Mouse (Mus musculus) neutrophil, adult 83 days (primary cell): ENCODE data around the gene Agtrap. TPM values are rescaled to one million over a fixed set of nuclear protein-coding genes. Genes with fewer than 3 reads are reported as not detected.

Experiments used
- total RNA-seq, 2 experiments: library from RNA; stranded (reverse); gene quantifications; one replicate each; pipeline ENCODE4 v1.2.4; 2023

The Agtrap gene
- 10 to 100 TPM; 66.1 to 70.7 TPM for total RNA-seq

DNA sequence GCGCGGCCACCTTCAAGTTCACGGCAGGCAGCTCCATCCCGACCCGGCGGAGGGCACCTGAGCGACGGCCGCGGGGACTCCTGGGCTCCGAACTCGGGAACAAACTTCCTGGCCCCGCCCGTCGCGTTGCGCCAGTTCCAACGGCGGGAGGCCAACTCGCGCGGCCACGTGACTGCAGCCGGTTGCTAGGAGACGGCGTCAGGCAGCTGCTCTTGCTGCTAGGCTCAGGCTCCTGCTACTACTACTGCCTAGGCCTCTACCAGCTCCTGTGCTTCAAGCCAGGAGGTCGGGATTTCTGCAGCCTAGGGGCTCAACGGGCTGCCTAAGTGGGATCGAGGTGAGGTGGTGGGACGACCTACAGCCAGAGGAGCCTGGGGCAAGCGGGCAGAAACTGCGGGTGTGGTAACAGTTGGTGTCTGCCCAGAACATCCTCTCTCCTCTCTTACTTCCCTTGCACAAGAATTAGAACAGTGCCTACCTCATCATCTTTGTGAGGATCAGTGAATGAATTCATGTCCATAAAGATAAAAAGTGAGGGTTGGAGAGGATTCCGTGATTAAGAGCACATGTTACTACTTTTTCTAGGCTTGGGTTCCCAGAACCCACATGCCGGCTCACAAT lies at the start of gene Agtrap:
Gene Agtrap (minus strand): TSS at position 125 of the 621 bp plus-strand sequence.

DNA sequence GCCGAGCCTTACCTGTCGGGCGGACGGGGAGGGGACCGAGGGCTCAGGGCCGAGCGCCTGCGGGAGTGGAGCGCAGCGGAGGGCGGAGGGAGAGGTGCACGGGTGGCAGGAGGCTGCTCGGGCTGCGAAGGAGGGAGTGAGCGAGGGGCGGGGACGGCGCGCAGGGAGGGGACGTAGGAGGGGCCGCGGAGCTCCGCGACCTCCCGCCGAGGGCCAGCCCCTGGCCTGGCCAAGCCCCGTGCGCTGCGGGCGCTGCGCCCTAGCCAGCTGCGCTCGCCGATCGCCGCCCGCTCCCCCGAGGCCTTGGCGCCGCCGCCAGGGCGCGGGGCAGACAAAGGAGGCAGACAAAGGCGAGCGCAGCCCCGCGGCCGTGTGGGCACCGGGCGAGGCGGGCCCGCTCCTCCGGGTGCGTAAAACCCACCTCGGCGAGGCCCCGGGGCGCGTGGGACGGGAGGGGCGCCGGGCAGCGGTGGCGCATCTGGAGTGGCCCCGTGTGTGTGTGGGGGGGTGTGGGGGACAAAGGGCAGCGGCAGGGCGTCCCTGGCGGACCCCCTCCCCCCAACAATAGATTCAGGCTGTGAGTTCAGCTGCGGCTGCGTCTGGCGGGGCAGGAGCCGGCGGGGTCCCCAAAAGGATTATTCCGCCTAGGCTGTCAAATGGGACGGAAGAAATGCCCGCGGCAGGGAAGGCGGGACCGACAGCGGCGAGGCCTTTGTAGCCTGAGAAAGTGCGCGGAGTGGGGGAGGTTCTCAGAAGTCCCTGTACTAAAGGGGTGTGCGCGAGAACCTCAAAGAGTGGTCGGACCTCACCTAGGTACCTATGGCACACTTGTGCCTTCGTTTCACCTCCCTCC lies 43.0 kb upstream of the Agtrap start, which contains the start of gene Draxin:
Gene Draxin (minus strand): TSS at position 138 of the 853 bp plus-strand sequence.

DNA sequence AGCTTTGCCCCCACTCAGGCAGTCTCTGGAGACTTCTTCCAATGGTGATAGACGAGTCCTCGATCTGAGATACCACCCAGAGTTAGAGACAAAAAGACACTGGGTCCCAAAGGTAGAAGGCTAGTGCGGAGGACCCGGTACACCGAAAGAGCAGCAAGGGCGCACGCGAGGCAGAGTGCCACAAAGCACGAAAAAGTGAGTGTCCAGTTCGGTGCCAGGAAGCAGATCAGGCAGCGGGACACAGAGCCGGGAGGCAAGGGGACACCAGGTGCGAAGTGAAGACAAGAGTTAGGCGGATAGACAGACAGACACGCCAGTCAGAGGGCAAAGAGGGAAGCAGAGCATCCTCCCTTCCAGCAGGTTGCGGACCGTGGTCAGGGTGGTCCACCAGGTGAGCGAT lies 42.3 kb upstream of the Agtrap start, which contains the start of gene Mad2l2:
Gene Mad2l2 (plus strand): TSS at position 252 of the 400 bp plus-strand sequence.

DNA sequence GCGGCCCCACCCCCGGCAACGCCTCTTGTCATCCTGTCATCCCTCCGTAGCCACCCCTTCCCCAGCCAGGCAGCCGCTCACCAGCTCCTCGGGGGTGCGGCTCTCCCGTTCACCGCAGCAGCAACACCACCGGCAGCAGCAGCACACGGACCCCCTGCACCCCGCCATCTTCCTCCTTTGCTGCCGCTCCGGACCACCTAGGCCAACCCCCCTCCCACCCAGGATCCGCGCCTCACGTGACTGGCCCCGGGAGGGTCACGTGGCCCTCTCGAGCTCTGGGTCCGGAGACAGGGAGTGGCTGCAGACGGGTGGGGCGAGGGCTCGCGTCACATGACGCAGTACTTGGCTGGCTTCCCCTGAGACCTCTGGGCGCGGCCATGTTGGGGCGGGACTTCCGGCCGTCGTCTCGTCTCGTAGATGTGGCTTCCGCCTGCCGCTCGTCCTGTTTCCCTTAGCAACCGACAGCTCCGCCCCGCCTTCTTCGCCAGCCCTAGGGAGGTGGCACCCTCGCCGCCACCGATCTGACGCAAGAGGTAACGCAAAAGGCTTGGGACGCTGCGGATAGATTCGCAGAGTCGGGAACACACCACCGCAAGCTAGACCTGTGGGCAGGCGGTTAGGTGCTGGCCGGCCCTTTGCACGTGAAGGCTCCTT lies 49.1 kb downstream of the Agtrap start, which contains the start of the genes Clcn6 and Mthfr:
Gene Clcn6 (minus strand): TSS at position 222 of the 654 bp plus-strand sequence.
Gene Mthfr (plus strand): TSS at position 478 of the 654 bp plus-strand sequence.

Other genes starting within 250 kb of the Agtrap start
- gene Zfp933, start 239.7 kb downstream of the Agtrap start, total RNA-seq, result 1 to 10 TPM; 2.7 to 4.7 TPM
- gene Miip, start 219.2 kb downstream of the Agtrap start, total RNA-seq, result 10 to 100 TPM; 36.1 to 36.7 TPM
- 1 to 10 TPM; 5.1 to 9.3 TPM for gene Fv1, start 219.1 kb downstream of the Agtrap start, total RNA-seq
- gene Mfn2, start 183.3 kb downstream of the Agtrap start, total RNA-seq, result 10 to 100 TPM; 49.6 to 52.0 TPM
- gene Plod1, start 151.3 kb downstream of the Agtrap start, total RNA-seq, result 10 to 100 TPM; 17.5 to 18.9 TPM
- gene 2510039O18Rik, start 147.1 kb downstream of the Agtrap start, total RNA-seq, result 10 to 100 TPM; 56.6 to 59.3 TPM
- not detected for gene Nppb, start 102.2 kb downstream of the Agtrap start, total RNA-seq
- not detected for gene Nppa, start 87.3 kb downstream of the Agtrap start, total RNA-seq
- 10 to 100 TPM in 1 of 2 experiments, 1 to 10 TPM in 1; 9.8 to 10.6 TPM for gene Clcn6, start 49.2 kb downstream of the Agtrap start, total RNA-seq
- gene Mthfr, start 49.0 kb downstream of the Agtrap start, total RNA-seq, result 10 to 100 TPM in 1 of 2 experiments, 1 to 10 TPM in 1; 10.0 to 14.6 TPM
- 10 to 100 TPM; 10.3 to 11.0 TPM for gene Mad2l2, start 42.4 kb upstream of the Agtrap start, total RNA-seq
- under 1 TPM in 1 of 2 experiments, not detected in 1; 0.18 TPM for gene Draxin, start 42.7 kb upstream of the Agtrap start, total RNA-seq
- 10 to 100 TPM; 13.6 to 18.7 TPM for gene Fbxo6, start 64.1 kb upstream of the Agtrap start, total RNA-seq
- gene Fbxo44, start 72.5 kb upstream of the Agtrap start, total RNA-seq, result under 1 TPM; 0.33 to 0.73 TPM
- gene Fbxo2, start 72.6 kb upstream of the Agtrap start, total RNA-seq, result not detected
- not detected for gene Disp3, start 199.9 kb upstream of the Agtrap start, total RNA-seq